25 mouse cellular contexts compared by ENCODE assay signal in the genomic region with DNA sequence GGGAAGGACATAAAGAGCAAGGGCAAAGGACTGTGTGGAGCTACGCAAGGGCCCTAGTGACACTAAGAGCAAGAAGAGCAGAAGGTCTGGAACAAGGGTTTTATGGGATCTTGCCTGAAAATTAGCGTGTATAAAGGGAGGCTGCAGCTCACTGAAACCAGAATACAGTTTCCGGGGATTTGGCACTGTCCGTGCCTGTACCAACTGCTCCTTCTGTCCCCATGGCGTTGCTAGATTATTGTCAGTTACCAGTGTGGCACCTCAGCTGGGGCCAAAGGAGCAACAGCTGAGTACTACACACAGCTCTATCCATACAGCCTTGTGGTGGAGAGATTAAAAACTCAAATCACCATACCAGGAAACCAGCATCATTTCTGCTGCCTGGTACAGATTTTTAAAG. TPM values are rescaled to one million over a fixed set of nuclear protein-coding genes. Genes with fewer than 3 reads are reported as not detected.
A peak's percentile ranks its signal among the peaks of the same experiment; 100 is the strongest.
DNase-seq lines count a peak whose midpoint lies in the region; ATAC-seq and TF ChIP-seq lines count a peak whose summit lies in the region.
"Had no signal": no experiment of that assay in that cellular context is flagged by ENCODE, and none has a peak within 500 bp of the region (broad histone marks: within the 10 kb centered on the region; RNA-seq: fewer than 3 reads in every experiment).

No protein-coding gene starts in this region.

- H3K9ac ChIP-seq in lung, embryonic 14.5 days, result no peak overlapping the region
- H3K9ac ChIP-seq: embryonic facial prominence, embryonic 13.5 days; forebrain, embryonic 13.5 days; intestine, embryonic 15.5 days; liver, embryonic 13.5 days; midbrain, embryonic 15.5 days; neural tube, embryonic 15.5 days; stomach, embryonic 15.5 days had no signal

- no peak for ATAC-seq in lung, embryonic 14.5 days (ENCODE audit: insufficient read depth)
- no peak for ATAC-seq in frontal cortex, adult (ENCODE audit: low TSS enrichment)
- ATAC-seq: activated CD4-positive, CD25-positive, alpha-beta regulatory T cell, adult 4 months; forebrain, embryonic 13.5 days; hindbrain, embryonic 16.5 days; intestine, embryonic 15.5 days; midbrain, embryonic 15.5 days had no signal

- H3K4me1 ChIP-seq in lung, embryonic 14.5 days (ENCODE audit: insufficient read depth), result no peaks in the 10 kb centered on the region
- H3K4me1 ChIP-seq in lung, adult 2 months (ENCODE audit: control insufficient read depth, insufficient read depth, low read length), result no peaks in the 10 kb centered on the region
- H3K4me1 ChIP-seq: embryonic facial prominence, embryonic 13.5 days; intestine, embryonic 15.5 days; stomach, embryonic 15.5 days had no signal

- H3K27me3 ChIP-seq in lung, embryonic 14.5 days (ENCODE audit: insufficient read depth, low read length), result no peaks in the 10 kb centered on the region
- H3K27me3 ChIP-seq: embryonic facial prominence, embryonic 13.5 days; forebrain, embryonic 13.5 days; intestine, embryonic 15.5 days; liver, embryonic 13.5 days; midbrain, embryonic 15.5 days; neural tube, embryonic 15.5 days; stomach, embryonic 15.5 days had no signal

- no peak overlapping the region for H3K4me3 ChIP-seq in lung, embryonic 14.5 days (ENCODE audit: low read depth, low read length)
- no peak overlapping the region for H3K4me3 ChIP-seq in lung, adult 2 months (replicated peaks; ENCODE audit: extremely low read depth, low read depth, low read length)
- H3K4me3 ChIP-seq: embryonic facial prominence, embryonic 13.5 days; erythroblast, embryonic 14.5 days; forebrain, embryonic 13.5 days; hindbrain, embryonic 10.5 days; intestine, embryonic 15.5 days; liver, embryonic 13.5 days; megakaryocyte, embryonic 14.5 days; midbrain, embryonic 15.5 days; neural tube, embryonic 15.5 days; stomach, embryonic 15.5 days had no signal

- peak overlapping the region; percentile 19; the same call in 1 of the 2 replicates for H3K27ac ChIP-seq in lung, embryonic 14.5 days (ENCODE audit: low read depth)
- H3K27ac ChIP-seq: embryonic facial prominence, embryonic 13.5 days; forebrain, embryonic 13.5 days; hindbrain, embryonic 10.5 days; intestine, embryonic 15.5 days; liver, embryonic 13.5 days; midbrain, embryonic 15.5 days; neural tube, embryonic 15.5 days; stomach, embryonic 15.5 days had no signal

- no peak for DNase-seq in lung, embryonic 14.5 days
- no peak for DNase-seq in lung, adult 2 months
- peak; percentile 11 for DNase-seq in cerebellum, adult 11 months
- DNase-seq in cerebellum, adult 18-20 months, result peak; percentile 17 to 37
- DNase-seq in cerebellum, postnatal 14 days, result peak; percentile 43 to 45
- DNase-seq in urinary bladder, postnatal 14 days (ENCODE audit: low spot score), result no peak
- DNase-seq: adrenal gland, adult 8-10 months; gastrocnemius, postnatal 10 days; kidney, adult 8-10 months; kidney, postnatal 10 days; liver, embryonic 13.5 days; thymus, postnatal 25 days had no signal

- H3K4me2 ChIP-seq in lung, embryonic 14.5 days, result no peak overlapping the region
- H3K4me2 ChIP-seq: embryonic facial prominence, embryonic 13.5 days; forebrain, embryonic 13.5 days; heart, embryonic 11.5 days; intestine, embryonic 15.5 days; liver, embryonic 13.5 days; midbrain, embryonic 15.5 days; neural tube, embryonic 15.5 days; stomach, embryonic 15.5 days had no signal

- no peak for TF ChIP-seq CTCF in lung, embryonic 14.5 days (IDR thresholded peaks at IDR 0.05; ENCODE audit: low read depth)
- TF ChIP-seq CTCF in lung, adult 2 months (IDR thresholded peaks at IDR 0.05; ENCODE audit: insufficient read depth, low read length), result no peak

- no peaks in the 10 kb centered on the region for H3K9me3 ChIP-seq in lung, embryonic 14.5 days (ENCODE audit: low read depth, low read length)
- H3K9me3 ChIP-seq: embryonic facial prominence, embryonic 13.5 days; forebrain, embryonic 13.5 days; hindbrain, embryonic 10.5 days; intestine, embryonic 15.5 days; liver, embryonic 13.5 days; megakaryocyte, embryonic 14.5 days; midbrain, embryonic 15.5 days; neural tube, embryonic 15.5 days; stomach, embryonic 15.5 days had no signal

- H3K36me3 ChIP-seq in lung, embryonic 14.5 days (ENCODE audit: insufficient read depth), result no peaks in the 10 kb centered on the region
- H3K36me3 ChIP-seq: embryonic facial prominence, embryonic 13.5 days; hindbrain, embryonic 10.5 days; intestine, embryonic 15.5 days; liver, embryonic 13.5 days; midbrain, embryonic 15.5 days; neural tube, embryonic 15.5 days; stomach, embryonic 15.5 days had no signal

- TF ChIP-seq POLR2A in lung, adult 2 months (IDR thresholded peaks at IDR 0.05; ENCODE audit: borderline replicate concordance, extremely low read depth, low read depth, low read length), result no peak

- 82% methylated on average over 5 of the region's 5 CpGs for WGBS in lung, embryonic 14.5 days
- 84% methylated on average over 5 of the region's 5 CpGs for WGBS in lung, adult 2 months

RNA-seq across cellular contexts. Expression of gene Epb41l5, which starts 1.6 kb away (rescaled TPM):
- polyA plus RNA-seq in lung, embryonic 14.5 days (2014; fragmentation: Nextera tagmentation; extraction: Ambion mirVana), result 49.9 and 55.7 TPM in 2 replicates
- 15.8 and 28.0 TPM in 2 replicates for polyA plus RNA-seq in lung, adult 2 months (2012; rRNA removed)

Comparison
In these comparisons a context has a peak if more than half of its experiments do, and no peak if none do; other contexts are left out.
1. DNase-seq: peak in cerebellum, adult 11 months (single experiment), cerebellum, adult 18-20 months (2 of 2) and cerebellum, postnatal 14 days (2 of 2); none in lung, embryonic 14.5 days (single experiment), lung, adult 2 months (single experiment) and urinary bladder, postnatal 14 days (single experiment).